Mouse (Mus musculus): ENCODE data around the gene Vps52. TPM values are rescaled to one million over a fixed set of nuclear protein-coding genes. Genes with fewer than 3 reads are reported as not detected.

Gene Vps52
- polyA plus RNA-seq, 1 experiment from 2014 or later = 69.6 TPM

GRCm38 (mm10) chr17:33915671-33916250, 39.9 kb upstream of the Vps52 start, which contains the start of the genes Tapbp and Zbtb22:
TSS of gene Tapbp (plus strand) at chr17:33915899.
TSS of gene Zbtb22 (plus strand) at chr17:33915904.
- Histone ChIP-seq H3K27me3 (peaks cover 14% of the 10 kb centered on the region), H3K4me1 (replicated peaks) (peaks cover 78% of the 10 kb centered on the region), H3K9ac (peak within 1 kb of the TSS; percentile 67), H3K9me3 (no peaks in the 10 kb centered on the region), H3K4me2 (peak within 1 kb of the TSS; percentile 63), H3K27ac (peak within 1 kb of the TSS; percentile 83), H3K36me3 (peaks cover 53% of the 10 kb centered on the region), H3K4me3 (peak within 1 kb of the TSS; percentile 51)
- peak; percentile 91 for ATAC-seq (ENCODE audit: low FRiP score)
- WGBS = under 1% methylated on average over 30 of the region's 34 CpGs

- under 1% methylated on average over 15 of the region's 20 CpGs for WGBS
- Histone ChIP-seq H3K9ac (peak overlapping the region; percentile 67), H3K9me3 (no peaks in the 10 kb centered on the region), H3K4me1 (replicated peaks) (peaks cover 78% of the 10 kb centered on the region), H3K4me2 (peak overlapping the region; percentile 63), H3K4me3 (peak overlapping the region; percentile 51), H3K27ac (peak overlapping the region; percentile 83), H3K36me3 (peaks cover 48% of the 10 kb centered on the region), H3K27me3 (peaks cover 14% of the 10 kb centered on the region)
- peak; percentile 36 for ATAC-seq (ENCODE audit: low FRiP score)
Observed at GRCm38 (mm10) chr17:33916294-33916693, 39.3 kb upstream of the Vps52 start.

- 74% methylated on average over 31 of the region's 31 CpGs for WGBS
- ATAC-seq (ENCODE audit: low FRiP score) = no peak
- peaks cover 14% of the 10 kb centered on the region for H3K27me3 ChIP-seq
- H3K4me2 ChIP-seq = peak overlapping the region; percentile 63
- H3K4me1 ChIP-seq (replicated peaks) = peaks cover 73% of the 10 kb centered on the region
- H3K27ac ChIP-seq = no peak overlapping the region
- H3K9ac ChIP-seq = peak overlapping the region; percentile 67
- H3K4me3 ChIP-seq = peak overlapping the region; percentile 51
- H3K36me3 ChIP-seq = peaks cover 40% of the 10 kb centered on the region
- no peaks in the 10 kb centered on the region for H3K9me3 ChIP-seq
Observed at GRCm38 (mm10) chr17:33916847-33917655, 38.6 kb upstream of the Vps52 start.

GRCm38 (mm10) chr17:33917656-33918292, 37.8 kb upstream of the Vps52 start:
- H3K4me3 ChIP-seq = peak overlapping the region; percentile 51; the same call in 1 of the 2 replicates
- no peak for ATAC-seq (ENCODE audit: low FRiP score)
- H3K36me3 ChIP-seq = peaks cover 34% of the 10 kb centered on the region

GRCm38 (mm10) chr17:33918293-33919203, 37.1 kb upstream of the Vps52 start:
- 59% methylated on average over 37 of the region's 37 CpGs for WGBS
- ATAC-seq (ENCODE audit: low FRiP score) = no peak
- H3K4me3 ChIP-seq = peak overlapping the region; percentile 45
- H3K27ac ChIP-seq = no peak overlapping the region
- peak overlapping the region; percentile 74 for H3K9ac ChIP-seq
- H3K9me3 ChIP-seq = no peaks in the 10 kb centered on the region
- peaks cover 69% of the 10 kb centered on the region for H3K4me1 ChIP-seq (replicated peaks)
- H3K27me3 ChIP-seq = peaks cover 14% of the 10 kb centered on the region
- peaks cover 27% of the 10 kb centered on the region for H3K36me3 ChIP-seq
- H3K4me2 ChIP-seq = peak overlapping the region; percentile 73

More at GRCm38 (mm10) chr17:33917656-33918292, 37.8 kb upstream of the Vps52 start:
- H3K27me3 ChIP-seq = peaks cover 14% of the 10 kb centered on the region
- peak overlapping the region; percentile 67; the same call in 1 of the 2 replicates for H3K9ac ChIP-seq
- H3K9me3 ChIP-seq = no peaks in the 10 kb centered on the region
- peaks cover 69% of the 10 kb centered on the region for H3K4me1 ChIP-seq (replicated peaks)
- peak overlapping the region; percentile 63; the same call in 1 of the 2 replicates for H3K4me2 ChIP-seq
- WGBS = 85% methylated on average over 18 of the region's 18 CpGs
- no peak overlapping the region for H3K27ac ChIP-seq

GRCm38 (mm10) chr17:33919351-33920281, 36.0 kb upstream of the Vps52 start:
- no peaks in the 10 kb centered on the region for H3K9me3 ChIP-seq
- peak overlapping the region; percentile 45 for H3K4me3 ChIP-seq
- H3K4me2 ChIP-seq = peak overlapping the region; percentile 73
- peak overlapping the region; percentile 62 for H3K27ac ChIP-seq
- no peak for ATAC-seq (ENCODE audit: low FRiP score)
- peaks cover 16% of the 10 kb centered on the region for H3K36me3 ChIP-seq
- 1% methylated on average over 50 of the region's 52 CpGs for WGBS
- H3K9ac ChIP-seq = peak overlapping the region; percentile 74
- H3K27me3 ChIP-seq = peaks cover 14% of the 10 kb centered on the region
- peaks cover 60% of the 10 kb centered on the region for H3K4me1 ChIP-seq (replicated peaks)

- WGBS = under 1% methylated on average over 36 of the region's 36 CpGs
- H3K4me2 ChIP-seq = peak overlapping the region; percentile 73
- H3K27ac ChIP-seq = peak overlapping the region; percentile 62
- H3K27me3 ChIP-seq = peaks cover 14% of the 10 kb centered on the region
- peak overlapping the region; percentile 45 for H3K4me3 ChIP-seq
- ATAC-seq (ENCODE audit: low FRiP score) = no peak
- H3K9me3 ChIP-seq = no peaks in the 10 kb centered on the region
- peak overlapping the region; percentile 74 for H3K9ac ChIP-seq
- peaks cover 17% of the 10 kb centered on the region for H3K36me3 ChIP-seq
- H3K4me1 ChIP-seq (replicated peaks) = peaks cover 51% of the 10 kb centered on the region
Observed at GRCm38 (mm10) chr17:33920282-33921097, 35.1 kb upstream of the Vps52 start.

- peaks cover 25% of the 10 kb centered on the region for H3K36me3 ChIP-seq
- no peaks in the 10 kb centered on the region for H3K9me3 ChIP-seq
- no peak overlapping the region for H3K27ac ChIP-seq
- H3K4me3 ChIP-seq = no peak overlapping the region
- H3K4me2 ChIP-seq = no peak overlapping the region
- H3K4me1 ChIP-seq (replicated peaks) = peaks cover 51% of the 10 kb centered on the region
- 86% methylated on average over 7 of the region's 7 CpGs for WGBS
- no peak overlapping the region for H3K9ac ChIP-seq
- ATAC-seq (ENCODE audit: low FRiP score) = no peak
- H3K27me3 ChIP-seq = peaks cover 14% of the 10 kb centered on the region
Observed at GRCm38 (mm10) chr17:33921361-33921760, 34.3 kb upstream of the Vps52 start.

- peaks cover 22% of the 10 kb centered on the region for H3K36me3 ChIP-seq
- no peak overlapping the region for H3K27ac ChIP-seq
- H3K4me3 ChIP-seq = no peak overlapping the region
- peaks cover 34% of the 10 kb centered on the region for H3K4me1 ChIP-seq (replicated peaks)
- 84% methylated on average over 10 of the region's 10 CpGs for WGBS
- H3K4me2 ChIP-seq = no peak overlapping the region
- H3K9ac ChIP-seq = no peak overlapping the region
- ATAC-seq (ENCODE audit: low FRiP score) = no peak
- H3K9me3 ChIP-seq = no peaks in the 10 kb centered on the region
- H3K27me3 ChIP-seq = 0 out of 2 replicates have a peak, but pooled peaks cover under 1% of the 10 kb centered on the region
Observed at GRCm38 (mm10) chr17:33924577-33925283, 30.9 kb upstream of the Vps52 start.

All from hindbrain, embryonic 13.5 days (tissue).